Mouse (Mus musculus): ENCODE measurements around the gene Cpm. TPM values are rescaled to one million over a fixed set of nuclear protein-coding genes. Genes with fewer than 3 reads are reported as not detected.

Gene Cpm
- 5.8 and 8.5 TPM in 2 replicates for polyA plus RNA-seq (2015; fragmentation: Nextera tagmentation; extraction: Ambion mirVana)

DNA sequence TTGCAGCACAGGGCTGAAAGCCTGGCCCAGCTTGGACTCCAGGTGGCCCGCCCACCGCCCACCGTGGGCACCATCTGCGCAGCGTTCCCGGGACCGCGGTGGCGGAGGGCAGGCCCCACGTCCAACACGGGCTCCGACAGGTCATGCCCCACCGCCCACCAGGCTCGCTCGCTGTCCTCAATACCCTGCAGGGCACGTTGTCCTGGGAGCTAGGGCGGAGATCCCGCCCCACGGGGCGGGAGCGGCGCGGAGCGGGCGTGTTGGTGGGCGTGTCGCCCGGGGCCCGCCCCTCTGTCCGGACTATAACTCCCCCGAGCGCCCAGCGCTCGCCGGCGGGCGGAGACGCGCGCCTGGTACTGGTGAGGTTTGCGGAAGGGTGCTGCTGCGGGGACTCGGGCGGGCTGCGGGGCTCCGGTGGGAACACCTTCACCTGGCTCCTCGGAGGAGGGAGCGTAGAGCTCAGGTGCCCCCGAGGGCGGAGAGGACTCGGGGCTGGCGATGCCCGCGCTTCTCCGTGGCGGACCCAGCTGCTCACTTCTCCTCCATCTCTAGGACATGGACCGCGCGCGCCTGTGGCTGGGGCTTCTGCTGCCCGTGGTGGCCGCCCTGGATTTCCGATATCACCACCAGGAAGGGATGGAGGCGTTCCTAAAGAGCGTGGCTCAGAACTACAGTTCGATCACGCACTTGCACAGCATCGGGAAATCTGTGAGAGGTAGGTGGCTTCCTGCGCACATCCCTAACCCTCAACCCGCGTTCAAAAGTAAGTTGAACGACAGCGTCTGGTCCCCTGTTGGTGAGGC is at the start of gene Cpm:
Gene Cpm (plus strand): TSS at position 332 of the 803 bp plus-strand sequence.

DNA sequence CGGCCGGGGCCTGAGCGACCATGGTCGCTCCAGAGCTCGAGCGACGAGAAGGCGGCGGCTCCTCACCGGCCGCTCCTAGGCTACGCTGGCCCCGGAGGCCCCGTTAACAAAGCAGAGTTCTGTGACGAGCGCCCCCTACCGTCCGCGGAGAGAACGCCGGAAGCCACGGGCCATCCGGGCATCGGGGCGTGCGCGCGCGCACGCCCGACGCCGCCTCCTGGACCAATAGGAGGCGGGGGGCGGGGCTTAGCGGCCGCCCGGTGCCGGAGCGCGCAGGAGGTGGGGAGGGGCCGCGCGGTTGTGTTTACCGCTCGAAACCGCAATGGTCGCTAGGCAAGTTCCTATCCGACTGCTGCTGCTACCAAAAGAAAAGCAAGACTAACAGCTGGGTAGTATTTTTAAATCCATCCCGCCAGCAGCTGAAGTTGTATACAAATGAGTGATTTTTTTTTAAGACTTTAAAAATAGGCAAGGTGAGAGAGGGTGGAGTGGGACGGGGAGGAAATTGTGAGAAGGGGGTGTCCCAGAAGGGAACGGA is 81.4 kb downstream of the Cpm start, which contains the start of gene Mdm2:
Gene Mdm2 (minus strand): TSS at position 155 of the 538 bp plus-strand sequence.

Other genes starting within 250 kb of the Cpm start
- gene Cpsf6, start 249.5 kb upstream of the Cpm start, polyA plus RNA-seq (2015; fragmentation: Nextera tagmentation; extraction: Ambion mirVana), result 47.6 and 51.3 TPM in 2 replicates
- gene Mdm2, start 81.3 kb downstream of the Cpm start, polyA plus RNA-seq (2015; fragmentation: Nextera tagmentation; extraction: Ambion mirVana), result 31.0 and 33.3 TPM in 2 replicates
- gene Slc35e3, start 116.9 kb downstream of the Cpm start, polyA plus RNA-seq (2015; fragmentation: Nextera tagmentation; extraction: Ambion mirVana), result 6.1 and 7.0 TPM in 2 replicates
- 11.9 and 12.9 TPM in 2 replicates for gene Nup107, start 163.2 kb downstream of the Cpm start, polyA plus RNA-seq (2015; fragmentation: Nextera tagmentation; extraction: Ambion mirVana)
- 83.8 and 97.6 TPM in 2 replicates for gene Rap1b, start 216.5 kb downstream of the Cpm start, polyA plus RNA-seq (2015; fragmentation: Nextera tagmentation; extraction: Ambion mirVana)